Mouse (Mus musculus) heart, embryonic 12.5 days (tissue): ENCODE results near the gene Agpat4. TPM values are rescaled to one million over a fixed set of nuclear protein-coding genes. Genes with fewer than 3 reads are reported as not detected.
"Not testable (repeated sequence)": the region's sequence is repeated elsewhere in the genome, so short reads cannot be mapped to it uniquely, and the experiment has no call there.

ENCODE experiments used
- ATAC-seq: fragments of 200-750 bp; cut with Nextera tagmentation; 2 replicates; pipeline ENCODE4 v1.8.0; 2017; ENCODE audit warnings: moderate TSS enrichment, moderate library complexity; ENCODE audit not compliant: insufficient number of reproducible peaks, low FRiP score
- H3K27ac ChIP-seq: fragments of 300-500 bp; sonication (generic); 2 replicates; pipeline ENCODE4 v1.5.1; 2016; ENCODE audit warnings: mild to moderate bottlenecking, moderate library complexity; ENCODE audit not compliant: poor library complexity, severe bottlenecking
- H3K27me3 ChIP-seq: fragments of 300-500 bp; sonication (generic); replicated peaks from 2 replicates; pipeline ENCODE4 v1.6.1; 2016; ENCODE audit warnings: mild to moderate bottlenecking, moderate library complexity
- H3K36me3 ChIP-seq: fragments of 300-500 bp; sonication (generic); 2 replicates; pipeline ENCODE4 v1.6.1; 2016; ENCODE audit warnings: mild to moderate bottlenecking, moderate library complexity
- H3K4me1 ChIP-seq: fragments of 300-500 bp; sonication (generic); replicated peaks from 2 replicates; pipeline ENCODE4 v1.6.1; 2016; ENCODE audit warnings: mild to moderate bottlenecking
- H3K4me2 ChIP-seq: fragments of 300-500 bp; sonication (generic); 2 replicates; pipeline ENCODE4 v1.6.1; 2016; ENCODE audit warnings: mild to moderate bottlenecking, moderate library complexity
- H3K4me3 ChIP-seq: fragments of 300-500 bp; sonication (generic); 2 replicates; pipeline ENCODE4 v1.5.1; 2016; ENCODE audit warnings: mild to moderate bottlenecking
- H3K9ac ChIP-seq: fragments of 300-500 bp; sonication (generic); 2 replicates; pipeline ENCODE4 v1.6.1; 2016; ENCODE audit warnings: mild to moderate bottlenecking, moderate library complexity
- H3K9me3 ChIP-seq: fragments of 300-500 bp; sonication (generic); replicated peaks from 2 replicates; pipeline ENCODE4 v1.6.1; 2016; ENCODE audit warnings: mild to moderate bottlenecking, moderate library complexity
- WGBS: fragments of 180-500 bp; shearing (Covaris S2); methylation state at CpG from one replicate; pipeline ENCODE4 v1.1.7; 2016; 5-methylcytosine and 5-hydroxymethylcytosine counted together
- polyA plus RNA-seq: library from polyadenylated mRNA; unstranded; fragments of >200 nt; fragmentation: Nextera tagmentation; extraction: Ambion mirVana; gene quantifications from 2 replicates; pipeline ENCODE4 v1.2.1, GENCODE M21; 2016

Agpat4 gene
- polyA plus RNA-seq, 1 experiment from 2014 or later: 21.1 TPM

- Histone ChIP-seq H3K36me3 (peaks cover 17% of the 10 kb centered on the region), H3K4me2 (peak overlapping the region; percentile 8; the same call in 1 of the 2 replicates)
- ATAC-seq, H3K27me3 ChIP-seq, H3K4me1 ChIP-seq, H3K9ac ChIP-seq, H3K4me3 ChIP-seq, H3K9me3 ChIP-seq, H3K27ac ChIP-seq: not testable (repeated sequence)
- 84% methylated on average over 9 of the region's 9 CpGs for WGBS
These were observed 3.8 kb downstream of the Agpat4 start for GRCm38 (mm10) chr17:12122262-12122661.

- Histone ChIP-seq H3K4me1 (peaks cover 17% of the 10 kb centered on the region), H3K9ac (no peak overlapping the region), H3K27me3 (no peaks in the 10 kb centered on the region), H3K4me3 (no peak overlapping the region), H3K4me2 (peak overlapping the region; percentile 35), H3K36me3 (peaks cover 17% of the 10 kb centered on the region), H3K9me3 (no peaks in the 10 kb centered on the region; the same call in 1 of the 2 replicates), H3K27ac (no peak overlapping the region; the same call in 1 of the 2 replicates)
- ATAC-seq: no peak
- WGBS: 21% methylated on average over 3 of the region's 3 CpGs
These were observed 4.7 kb downstream of the Agpat4 start for GRCm38 (mm10) chr17:12123168-12123567.

GRCm38 (mm10) chr17:12127056-12127455, 8.6 kb downstream of the Agpat4 start:
- no peaks in the 10 kb centered on the region for H3K27me3 ChIP-seq
- WGBS: 81% methylated on average over 4 of the region's 4 CpGs
- peaks cover 15% of the 10 kb centered on the region for H3K4me1 ChIP-seq
- ATAC-seq: no peak
- no peak overlapping the region for H3K27ac ChIP-seq
- no peaks in the 10 kb centered on the region; the same call in 1 of the 2 replicates for H3K9me3 ChIP-seq
- H3K4me3 ChIP-seq: no peak overlapping the region
- no peak overlapping the region for H3K4me2 ChIP-seq
- peaks cover 17% of the 10 kb centered on the region for H3K36me3 ChIP-seq
- H3K9ac ChIP-seq: no peak overlapping the region

GRCm38 (mm10) chr17:12128976-12129375, 10.5 kb downstream of the Agpat4 start:
- Histone ChIP-seq H3K4me1 (peaks cover 9% of the 10 kb centered on the region; the same call in 1 of the 2 replicates), H3K9ac (no peak overlapping the region), H3K27me3 (no peaks in the 10 kb centered on the region), H3K27ac (no peak overlapping the region), H3K36me3 (peaks cover 19% of the 10 kb centered on the region), H3K9me3 (no peaks in the 10 kb centered on the region; the same call in 1 of the 2 replicates), H3K4me2 (no peak overlapping the region), H3K4me3 (no peak overlapping the region)
- ATAC-seq: no peak
- WGBS: 83% methylated on average over 2 of the region's 2 CpGs

- Histone ChIP-seq H3K9me3 (no peaks in the 10 kb centered on the region), H3K27me3 (no peaks in the 10 kb centered on the region), H3K36me3 (peaks cover 6% of the 10 kb centered on the region; the same call in 1 of the 2 replicates), H3K4me2 (no peak overlapping the region), H3K4me3 (no peak overlapping the region), H3K9ac (no peak overlapping the region), H3K4me1 (peaks cover 9% of the 10 kb centered on the region; the same call in 1 of the 2 replicates), H3K27ac (no peak overlapping the region)
- ATAC-seq: no peak
- WGBS: 81% methylated on average over 5 of the region's 5 CpGs
These were observed 12.7 kb downstream of the Agpat4 start for GRCm38 (mm10) chr17:12131171-12131570.

- Histone ChIP-seq H3K36me3 (peaks cover 6% of the 10 kb centered on the region; the same call in 1 of the 2 replicates), H3K27me3 (no peaks in the 10 kb centered on the region), H3K9me3 (no peaks in the 10 kb centered on the region), H3K27ac (no peak overlapping the region), H3K4me3 (no peak overlapping the region), H3K4me2 (no peak overlapping the region), H3K4me1 (peaks cover 9% of the 10 kb centered on the region; the same call in 1 of the 2 replicates), H3K9ac (no peak overlapping the region)
- no peak for ATAC-seq
- WGBS: 89% methylated on average over 7 of the region's 7 CpGs
These were observed 13.1 kb downstream of the Agpat4 start for GRCm38 (mm10) chr17:12131581-12131980.

- H3K4me3 ChIP-seq: no peak overlapping the region
- no peak overlapping the region for H3K4me2 ChIP-seq
- ATAC-seq: no peak
- H3K9me3 ChIP-seq: no peaks in the 10 kb centered on the region
- 93% methylated on average over 3 of the region's 3 CpGs for WGBS
- H3K9ac ChIP-seq: no peak overlapping the region
- H3K4me1 ChIP-seq: peaks cover 3% of the 10 kb centered on the region; the same call in 1 of the 2 replicates
- no peaks in the 10 kb centered on the region for H3K27me3 ChIP-seq
- peaks cover 6% of the 10 kb centered on the region; the same call in 1 of the 2 replicates for H3K36me3 ChIP-seq
- H3K27ac ChIP-seq: no peak overlapping the region
These were observed 14.4 kb downstream of the Agpat4 start for GRCm38 (mm10) chr17:12132904-12133303.

GRCm38 (mm10) chr17:12133985-12134384, 15.5 kb downstream of the Agpat4 start:
- 93% methylated on average over 8 of the region's 8 CpGs for WGBS
- H3K4me3 ChIP-seq: no peak overlapping the region

GRCm38 (mm10) chr17:12134975-12135633, 16.6 kb downstream of the Agpat4 start:
- Histone ChIP-seq H3K27me3 (no peaks in the 10 kb centered on the region), H3K9me3 (no peaks in the 10 kb centered on the region)
- WGBS: 92% methylated on average over 12 of the region's 12 CpGs

More at GRCm38 (mm10) chr17:12133985-12134384, 15.5 kb downstream of the Agpat4 start:
- Histone ChIP-seq H3K27me3 (no peaks in the 10 kb centered on the region), H3K4me1 (no peaks in the 10 kb centered on the region; the same call in 1 of the 2 replicates), H3K9ac (no peak overlapping the region), H3K27ac (no peak overlapping the region), H3K9me3 (no peaks in the 10 kb centered on the region), H3K4me2 (no peak overlapping the region), H3K36me3 (peaks cover 6% of the 10 kb centered on the region; the same call in 1 of the 2 replicates)
- ATAC-seq: no peak

GRCm38 (mm10) chr17:12138355-12138754, 19.9 kb downstream of the Agpat4 start:
- WGBS: 92% methylated on average over 6 of the region's 6 CpGs
- Histone ChIP-seq H3K27me3 (no peaks in the 10 kb centered on the region), H3K36me3 (peaks cover 18% of the 10 kb centered on the region), H3K4me2 (no peak overlapping the region), H3K4me1 (no peaks in the 10 kb centered on the region), H3K4me3 (no peak overlapping the region), H3K27ac (no peak overlapping the region), H3K9me3 (no peaks in the 10 kb centered on the region), H3K9ac (no peak overlapping the region)
- ATAC-seq: no peak

More at GRCm38 (mm10) chr17:12134975-12135633, 16.6 kb downstream of the Agpat4 start:
- peaks cover 14% of the 10 kb centered on the region; the same call in 1 of the 2 replicates for H3K36me3 ChIP-seq
- H3K4me1 ChIP-seq: no peaks in the 10 kb centered on the region
- H3K4me2 ChIP-seq: no peak overlapping the region
- no peak overlapping the region for H3K4me3 ChIP-seq
- H3K9ac ChIP-seq: no peak overlapping the region
- no peak for ATAC-seq
- no peak overlapping the region for H3K27ac ChIP-seq

GRCm38 (mm10) chr17:12143948-12144364, 25.5 kb downstream of the Agpat4 start:
- no peak for ATAC-seq
- WGBS: 87% methylated on average over 5 of the region's 5 CpGs
- H3K4me2 ChIP-seq: no peak overlapping the region
- H3K4me1 ChIP-seq: peaks cover 9% of the 10 kb centered on the region
- no peak overlapping the region for H3K27ac ChIP-seq
- peaks cover 14% of the 10 kb centered on the region for H3K36me3 ChIP-seq
- H3K9ac ChIP-seq: no peak overlapping the region
- no peaks in the 10 kb centered on the region for H3K9me3 ChIP-seq
- no peak overlapping the region for H3K4me3 ChIP-seq
- H3K27me3 ChIP-seq: no peaks in the 10 kb centered on the region
